Mouse (Mus musculus): ENCODE data around the gene Csmd2.

DNA sequence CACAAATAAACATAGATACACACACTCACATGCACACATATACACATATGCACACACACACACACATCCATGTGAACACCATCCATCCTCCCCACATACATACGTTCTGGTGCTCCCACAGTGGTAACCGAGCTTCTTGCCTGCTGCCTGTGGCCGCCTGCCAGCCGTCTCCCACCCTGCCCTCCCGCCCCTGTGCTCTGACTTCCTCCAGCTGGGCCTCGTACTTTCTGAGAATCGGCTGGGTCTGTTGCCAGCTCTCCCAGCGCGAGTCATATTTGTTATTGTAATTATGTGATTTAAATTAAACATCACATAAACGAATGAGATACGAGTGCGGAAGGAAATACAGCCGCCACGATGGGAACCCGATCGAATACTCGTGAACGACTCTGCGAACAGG, 283.3 kb downstream of the Csmd2 start:
- TF ChIP-seq CTCF (IDR thresholded peaks at IDR 0.05; ENCODE audit: control insufficient read depth, insufficient read depth, low read length) (no peak), POLR2A (IDR thresholded peaks at IDR 0.05; ENCODE audit: borderline replicate concordance, control insufficient read depth, low read depth, low read length) (no peak)
